Mouse (Mus musculus): ENCODE data around the gene Rps6kc1. TPM values are rescaled to one million over a fixed set of nuclear protein-coding genes. Genes with fewer than 3 reads are reported as not detected.

The Rps6kc1 gene
- total and polyA plus RNA-seq, 2 experiments from 2014 or later = 26.1 to 42.8 TPM

GRCm38 (mm10) chr1:190845419-190845818 lies 66.2 kb downstream of the Rps6kc1 start:
- no peak overlapping the region for H3K9ac ChIP-seq
- ATAC-seq (no peak), DNase-seq (no peak)
- H3K4me2 ChIP-seq (ENCODE audit: low read depth) = no peak overlapping the region
- peaks cover 13% of the 10 kb centered on the region; the same call in 1 of the 2 replicates for H3K36me3 ChIP-seq (ENCODE audit: insufficient read depth)
- H3K9me3 ChIP-seq (ENCODE audit: low read length) = no peaks in the 10 kb centered on the region
- no peak overlapping the region for H3K4me3 ChIP-seq (ENCODE audit: low read depth, low read length)
- WGBS = 75% methylated on average over 4 of the region's 4 CpGs
- 0 out of 2 replicates have a peak overlapping the region, but pooled peaks have one; percentile 74 for H3K27ac ChIP-seq (ENCODE audit: low read depth, low read length)
- no peaks in the 10 kb centered on the region for H3K27me3 ChIP-seq (ENCODE audit: insufficient read depth, low read length)
- no peaks in the 10 kb centered on the region for H3K4me1 ChIP-seq (ENCODE audit: insufficient read depth)
- TF ChIP-seq CTCF (IDR thresholded peaks at IDR 0.05; ENCODE audit: low read depth) = no peak

- ATAC-seq = no peak
- Histone ChIP-seq H3K9ac (no peak overlapping the region), H3K9me3 (ENCODE audit: low read length) (no peaks in the 10 kb centered on the region), H3K36me3 (ENCODE audit: insufficient read depth) (peaks cover 15% of the 10 kb centered on the region; the same call in 1 of the 2 replicates), H3K27ac (ENCODE audit: low read depth, low read length) (no peak overlapping the region), H3K4me1 (ENCODE audit: insufficient read depth) (no peaks in the 10 kb centered on the region), H3K27me3 (ENCODE audit: insufficient read depth, low read length) (no peaks in the 10 kb centered on the region), H3K4me3 (ENCODE audit: low read depth, low read length) (no peak overlapping the region), H3K4me2 (ENCODE audit: low read depth) (no peak overlapping the region)
- DNase-seq = no peak
- TF ChIP-seq CTCF (IDR thresholded peaks at IDR 0.05; ENCODE audit: low read depth) = no peak
- WGBS = 86% methylated on average over 11 of the region's 11 CpGs
These were observed 67.2 kb downstream of the Rps6kc1 start for GRCm38 (mm10) chr1:190844356-190844755.

GRCm38 (mm10) chr1:190836046-190836445 lies 75.5 kb downstream of the Rps6kc1 start:
- Histone ChIP-seq H3K27ac (ENCODE audit: low read depth, low read length) (no peak overlapping the region), H3K4me3 (ENCODE audit: low read depth, low read length) (no peak overlapping the region), H3K36me3 (ENCODE audit: insufficient read depth) (0 out of 2 replicates have a peak, but pooled peaks cover 11% of the 10 kb centered on the region), H3K4me1 (ENCODE audit: insufficient read depth) (no peaks in the 10 kb centered on the region), H3K9me3 (ENCODE audit: low read length) (no peaks in the 10 kb centered on the region), H3K9ac (no peak overlapping the region), H3K4me2 (ENCODE audit: low read depth) (no peak overlapping the region), H3K27me3 (ENCODE audit: insufficient read depth, low read length) (no peaks in the 10 kb centered on the region)
- DNase-seq = no peak
- ATAC-seq = no peak
- WGBS = 80% methylated on average over 2 of the region's 2 CpGs
- no peak for TF ChIP-seq CTCF (IDR thresholded peaks at IDR 0.05; ENCODE audit: low read depth)

- Histone ChIP-seq H3K9me3 (ENCODE audit: low read length) (no peaks in the 10 kb centered on the region), H3K27me3 (ENCODE audit: insufficient read depth, low read length) (no peaks in the 10 kb centered on the region), H3K4me2 (ENCODE audit: low read depth) (no peak overlapping the region), H3K9ac (no peak overlapping the region), H3K27ac (ENCODE audit: low read depth, low read length) (no peak overlapping the region), H3K4me1 (ENCODE audit: insufficient read depth) (no peaks in the 10 kb centered on the region), H3K36me3 (ENCODE audit: insufficient read depth) (0 out of 2 replicates have a peak, but pooled peaks cover 9% of the 10 kb centered on the region), H3K4me3 (ENCODE audit: low read depth, low read length) (no peak overlapping the region)
- 81% methylated on average over 7 of the region's 7 CpGs for WGBS
- no peak for DNase-seq
- no peak for ATAC-seq
- TF ChIP-seq CTCF (IDR thresholded peaks at IDR 0.05; ENCODE audit: low read depth) = no peak
These were observed 77.2 kb downstream of the Rps6kc1 start for GRCm38 (mm10) chr1:190834201-190834907.

- Histone ChIP-seq H3K4me1 (ENCODE audit: insufficient read depth) (no peaks in the 10 kb centered on the region), H3K27me3 (ENCODE audit: insufficient read depth, low read length) (no peaks in the 10 kb centered on the region), H3K9ac (no peak overlapping the region), H3K36me3 (ENCODE audit: insufficient read depth) (0 out of 2 replicates have a peak, but pooled peaks cover 9% of the 10 kb centered on the region), H3K9me3 (ENCODE audit: low read length) (no peaks in the 10 kb centered on the region), H3K27ac (ENCODE audit: low read depth, low read length) (no peak overlapping the region), H3K4me2 (ENCODE audit: low read depth) (no peak overlapping the region), H3K4me3 (ENCODE audit: low read depth, low read length) (no peak overlapping the region)
- no peak for DNase-seq
- TF ChIP-seq CTCF (IDR thresholded peaks at IDR 0.05; ENCODE audit: low read depth) = no peak
- 89% methylated on average over 8 of the region's 8 CpGs for WGBS
- no peak for ATAC-seq
These were observed 78.5 kb downstream of the Rps6kc1 start for GRCm38 (mm10) chr1:190832965-190833630.

- Histone ChIP-seq H3K27ac (ENCODE audit: low read depth, low read length) (no peak overlapping the region), H3K27me3 (ENCODE audit: insufficient read depth, low read length) (no peaks in the 10 kb centered on the region), H3K9me3 (ENCODE audit: low read length) (no peaks in the 10 kb centered on the region), H3K36me3 (ENCODE audit: insufficient read depth) (0 out of 2 replicates have a peak, but pooled peaks cover 7% of the 10 kb centered on the region), H3K4me3 (ENCODE audit: low read depth, low read length) (no peak overlapping the region), H3K4me1 (ENCODE audit: insufficient read depth) (no peaks in the 10 kb centered on the region), H3K9ac (no peak overlapping the region), H3K4me2 (ENCODE audit: low read depth) (no peak overlapping the region)
- 52% methylated on average over 10 of the region's 10 CpGs for WGBS
- ATAC-seq = peak; percentile 55
- DNase-seq = peak; percentile 80
- peak; percentile 81 for TF ChIP-seq CTCF (IDR thresholded peaks at IDR 0.05; ENCODE audit: low read depth)
These were observed 79.6 kb downstream of the Rps6kc1 start for GRCm38 (mm10) chr1:190831839-190832497.
